Mouse (Mus musculus): ENCODE measurements around the gene Ttll11. TPM values are rescaled to one million over a fixed set of nuclear protein-coding genes. Genes with fewer than 3 reads are reported as not detected.

Ttll11 gene
- polyA plus RNA-seq, 1 experiment from 2014 or later: 6.0 TPM

GRCm38 (mm10) chr2:35736061-35736460 lies 243.7 kb downstream of the Ttll11 start:
- H3K4me1 ChIP-seq: peaks cover 25% of the 10 kb centered on the region
- H3K27me3 ChIP-seq (replicated peaks): no peaks in the 10 kb centered on the region
- H3K9ac ChIP-seq: no peak overlapping the region
- no peak for ATAC-seq (ENCODE audit: low FRiP score, low read depth)
- H3K4me2 ChIP-seq (replicated peaks): no peak overlapping the region
- no peak overlapping the region for H3K27ac ChIP-seq
- peaks cover 2% of the 10 kb centered on the region for H3K36me3 ChIP-seq
- WGBS: 77% methylated on average over 2 of the region's 2 CpGs
- no peak overlapping the region for H3K4me3 ChIP-seq
- 0 out of 2 replicates have a peak, but pooled peaks cover 3% of the 10 kb centered on the region for H3K9me3 ChIP-seq

- Histone ChIP-seq H3K4me1 (peaks cover 23% of the 10 kb centered on the region), H3K4me2 (replicated peaks) (no peak overlapping the region), H3K27me3 (replicated peaks) (no peaks in the 10 kb centered on the region), H3K4me3 (no peak overlapping the region), H3K9ac (no peak overlapping the region), H3K9me3 (0 out of 2 replicates have a peak, but pooled peaks cover 3% of the 10 kb centered on the region), H3K27ac (no peak overlapping the region), H3K36me3 (peaks cover 4% of the 10 kb centered on the region)
- 98% methylated on average over 2 of the region's 2 CpGs for WGBS
- ATAC-seq (ENCODE audit: low FRiP score, low read depth): no peak
Measured at GRCm38 (mm10) chr2:35735001-35735400, 244.7 kb downstream of the Ttll11 start.

GRCm38 (mm10) chr2:35731671-35732449 lies 247.9 kb downstream of the Ttll11 start:
- Histone ChIP-seq H3K9me3 (0 out of 2 replicates have a peak, but pooled peaks cover 3% of the 10 kb centered on the region), H3K27ac (no peak overlapping the region), H3K27me3 (replicated peaks) (no peaks in the 10 kb centered on the region), H3K4me1 (peaks cover 23% of the 10 kb centered on the region), H3K9ac (no peak overlapping the region), H3K4me2 (replicated peaks) (no peak overlapping the region), H3K4me3 (no peak overlapping the region), H3K36me3 (peaks cover 27% of the 10 kb centered on the region)
- peak; percentile 23; the same call in 1 of the 2 replicates for ATAC-seq (ENCODE audit: low FRiP score, low read depth)
- 74% methylated on average over 18 of the region's 18 CpGs for WGBS

- no peak overlapping the region for H3K9ac ChIP-seq
- peaks cover 43% of the 10 kb centered on the region for H3K36me3 ChIP-seq
- no peak overlapping the region for H3K4me3 ChIP-seq
- no peaks in the 10 kb centered on the region for H3K9me3 ChIP-seq
- no peaks in the 10 kb centered on the region for H3K27me3 ChIP-seq (replicated peaks)
- peaks cover 23% of the 10 kb centered on the region for H3K4me1 ChIP-seq
- 54% methylated on average over 16 of the region's 16 CpGs for WGBS
- H3K27ac ChIP-seq: 0 out of 2 replicates have a peak overlapping the region, but pooled peaks have one; percentile 10
- no peak; the same call in 1 of the 2 replicates for ATAC-seq (ENCODE audit: low FRiP score, low read depth)
- H3K4me2 ChIP-seq (replicated peaks): no peak overlapping the region
Measured at GRCm38 (mm10) chr2:35729077-35730065, 250.3 kb downstream of the Ttll11 start.

- Histone ChIP-seq H3K4me1 (peaks cover 23% of the 10 kb centered on the region), H3K4me2 (replicated peaks) (no peak overlapping the region), H3K9ac (no peak overlapping the region), H3K27me3 (replicated peaks) (no peaks in the 10 kb centered on the region), H3K36me3 (peaks cover 46% of the 10 kb centered on the region), H3K27ac (no peak overlapping the region), H3K4me3 (no peak overlapping the region), H3K9me3 (no peaks in the 10 kb centered on the region)
- ATAC-seq (ENCODE audit: low FRiP score, low read depth): peak; percentile 38; the same call in 1 of the 2 replicates
- 62% methylated on average over 5 of the region's 5 CpGs for WGBS
Measured at GRCm38 (mm10) chr2:35728633-35729032, 251.1 kb downstream of the Ttll11 start.

- H3K4me2 ChIP-seq (replicated peaks): no peak overlapping the region
- 92% methylated on average over 7 of the region's 7 CpGs for WGBS
- H3K9ac ChIP-seq: no peak overlapping the region
- peaks cover 86% of the 10 kb centered on the region for H3K36me3 ChIP-seq
- H3K4me3 ChIP-seq: no peak overlapping the region
- H3K27ac ChIP-seq: no peak overlapping the region
- H3K27me3 ChIP-seq (replicated peaks): no peaks in the 10 kb centered on the region
- H3K9me3 ChIP-seq: no peaks in the 10 kb centered on the region
- ATAC-seq (ENCODE audit: low FRiP score, low read depth): no peak
- H3K4me1 ChIP-seq: peaks cover 6% of the 10 kb centered on the region
Measured at GRCm38 (mm10) chr2:35723691-35724090, 256.0 kb downstream of the Ttll11 start.

GRCm38 (mm10) chr2:35723267-35723666 lies 256.4 kb downstream of the Ttll11 start:
- no peak for ATAC-seq (ENCODE audit: low FRiP score, low read depth)
- no peaks in the 10 kb centered on the region for H3K9me3 ChIP-seq
- no peak overlapping the region for H3K9ac ChIP-seq
- H3K4me2 ChIP-seq (replicated peaks): no peak overlapping the region
- no peak overlapping the region for H3K27ac ChIP-seq
- H3K27me3 ChIP-seq (replicated peaks): no peaks in the 10 kb centered on the region
- WGBS: 93% methylated on average over 6 of the region's 6 CpGs
- H3K36me3 ChIP-seq: peaks cover 86% of the 10 kb centered on the region
- no peak overlapping the region for H3K4me3 ChIP-seq
- peaks cover 2% of the 10 kb centered on the region; the same call in 1 of the 2 replicates for H3K4me1 ChIP-seq

GRCm38 (mm10) chr2:35722821-35723220 lies 256.9 kb downstream of the Ttll11 start:
- ATAC-seq (ENCODE audit: low FRiP score, low read depth): no peak
- Histone ChIP-seq H3K27me3 (replicated peaks) (no peaks in the 10 kb centered on the region), H3K27ac (no peak overlapping the region), H3K4me2 (replicated peaks) (no peak overlapping the region), H3K9me3 (no peaks in the 10 kb centered on the region), H3K9ac (no peak overlapping the region), H3K4me1 (no peaks in the 10 kb centered on the region), H3K36me3 (peaks cover 86% of the 10 kb centered on the region), H3K4me3 (no peak overlapping the region)
- 93% methylated on average over 9 of the region's 9 CpGs for WGBS

- no peak overlapping the region for H3K4me2 ChIP-seq (replicated peaks)
- 94% methylated on average over 9 of the region's 9 CpGs for WGBS
- H3K27me3 ChIP-seq (replicated peaks): no peaks in the 10 kb centered on the region
- no peak overlapping the region for H3K27ac ChIP-seq
- H3K4me1 ChIP-seq: no peaks in the 10 kb centered on the region
- no peak for ATAC-seq (ENCODE audit: low FRiP score, low read depth)
- peaks cover 88% of the 10 kb centered on the region for H3K36me3 ChIP-seq
- H3K9me3 ChIP-seq: no peaks in the 10 kb centered on the region
- no peak overlapping the region for H3K4me3 ChIP-seq
- H3K9ac ChIP-seq: no peak overlapping the region
Measured at GRCm38 (mm10) chr2:35720956-35721355, 258.8 kb downstream of the Ttll11 start.

GRCm38 (mm10) chr2:35720550-35720949 lies 259.2 kb downstream of the Ttll11 start:
- Histone ChIP-seq H3K36me3 (peaks cover 86% of the 10 kb centered on the region), H3K9me3 (no peaks in the 10 kb centered on the region), H3K4me3 (no peak overlapping the region), H3K27me3 (replicated peaks) (no peaks in the 10 kb centered on the region), H3K4me2 (replicated peaks) (no peak overlapping the region), H3K4me1 (no peaks in the 10 kb centered on the region), H3K27ac (no peak overlapping the region), H3K9ac (no peak overlapping the region)
- WGBS: 92% methylated on average over 13 of the region's 13 CpGs
- no peak for ATAC-seq (ENCODE audit: low FRiP score, low read depth)

GRCm38 (mm10) chr2:35720104-35720503 lies 259.6 kb downstream of the Ttll11 start:
- 95% methylated on average over 12 of the region's 12 CpGs for WGBS
- Histone ChIP-seq H3K27ac (no peak overlapping the region), H3K36me3 (peaks cover 86% of the 10 kb centered on the region)

More at GRCm38 (mm10) chr2:35720104-35720503, 259.6 kb downstream of the Ttll11 start:
- H3K9me3 ChIP-seq: no peaks in the 10 kb centered on the region
- no peak overlapping the region for H3K4me2 ChIP-seq (replicated peaks)
- no peak overlapping the region for H3K4me3 ChIP-seq
- H3K27me3 ChIP-seq (replicated peaks): no peaks in the 10 kb centered on the region
- H3K9ac ChIP-seq: no peak overlapping the region
- ATAC-seq (ENCODE audit: low FRiP score, low read depth): no peak
- H3K4me1 ChIP-seq: no peaks in the 10 kb centered on the region

Data from neural tube, embryonic 12.5 days (tissue).